Mouse (Mus musculus) testis, postnatal 14 days (tissue): ENCODE results near the gene Stk11ip.

ENCODE experiments used
- DNase-seq: peaks from one replicate; pipeline ENCODE4 v3.0.0; 2021; ENCODE audit warnings: low spot score

The Stk11ip gene

DNA sequence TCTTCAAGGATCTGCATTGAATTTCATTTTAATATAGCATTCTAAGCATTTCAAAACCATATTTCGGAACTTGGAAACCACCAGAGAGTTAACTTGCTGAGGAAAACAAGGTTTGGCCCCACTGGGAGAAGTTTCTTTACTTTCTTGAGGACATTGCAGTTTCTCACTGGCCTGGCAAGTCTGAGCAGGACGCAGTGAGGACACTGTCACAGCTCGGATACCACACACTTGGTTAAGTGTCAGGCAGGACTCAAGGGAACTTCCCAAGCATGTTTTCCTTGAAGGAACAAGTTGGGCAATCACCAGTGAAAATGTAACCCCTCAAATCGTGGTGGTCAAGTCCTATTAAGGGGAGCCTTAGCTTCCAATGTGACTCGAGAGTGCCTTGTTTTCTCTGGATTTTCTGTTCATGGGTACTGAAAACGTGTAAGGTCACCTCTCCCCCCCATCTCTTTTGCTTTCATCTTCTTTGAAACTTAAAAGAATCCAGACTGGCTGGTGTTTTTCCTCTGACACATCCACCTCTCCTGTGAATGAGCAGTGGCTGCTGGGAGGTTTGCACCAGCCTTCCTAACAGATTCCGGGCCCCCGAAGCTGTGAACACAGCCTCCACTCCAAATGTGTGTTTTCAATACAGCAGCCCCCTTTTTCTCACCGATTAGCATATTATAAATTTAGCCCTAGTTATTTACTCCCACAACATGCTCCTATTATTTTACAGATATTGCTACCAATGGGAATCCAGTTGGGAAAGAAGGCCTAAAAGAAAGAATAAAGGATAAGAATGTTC, 16.9 kb upstream of the Stk11ip start:
- DNase-seq: no peak

DNA sequence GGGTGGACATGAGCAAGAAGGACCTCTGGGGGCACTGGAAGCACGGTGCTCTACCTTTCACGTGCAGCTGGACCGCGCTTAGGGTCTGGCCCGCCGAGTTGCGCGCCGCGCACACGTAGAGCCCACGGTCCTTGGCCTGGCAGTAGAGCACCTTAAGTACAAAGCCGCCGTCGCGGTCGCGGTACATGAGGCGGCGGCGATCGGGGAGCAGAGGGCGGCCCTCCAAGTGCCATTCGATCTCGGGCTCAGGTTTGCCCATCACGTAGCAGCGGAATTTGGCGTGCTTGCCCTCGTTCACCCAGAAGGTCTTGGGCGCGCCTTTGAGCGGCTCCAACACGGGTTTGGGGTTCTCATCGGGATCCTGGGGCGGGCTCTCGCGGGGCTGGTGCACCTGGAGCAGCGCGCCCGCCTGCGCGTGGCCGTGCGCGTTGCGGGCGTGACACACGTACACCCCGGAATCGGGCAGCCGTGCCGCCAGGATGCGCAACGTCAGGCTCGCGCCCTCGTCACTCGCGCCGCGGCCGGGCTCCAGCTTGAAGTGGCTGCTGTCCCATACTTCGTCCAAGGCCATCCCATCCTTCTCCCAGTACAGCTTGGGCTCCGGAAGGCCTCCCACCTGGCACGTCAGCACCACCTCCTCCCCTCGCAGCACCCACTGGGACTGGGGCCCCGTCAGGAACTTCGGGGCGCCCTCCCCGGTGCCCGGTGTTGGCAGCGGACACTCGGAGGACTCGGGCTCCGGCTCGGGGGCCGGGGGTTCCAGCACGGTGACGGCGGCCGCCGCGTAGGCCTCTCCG, 16.0 kb upstream of the Stk11ip start:
- DNase-seq: peak; percentile 75

DNA sequence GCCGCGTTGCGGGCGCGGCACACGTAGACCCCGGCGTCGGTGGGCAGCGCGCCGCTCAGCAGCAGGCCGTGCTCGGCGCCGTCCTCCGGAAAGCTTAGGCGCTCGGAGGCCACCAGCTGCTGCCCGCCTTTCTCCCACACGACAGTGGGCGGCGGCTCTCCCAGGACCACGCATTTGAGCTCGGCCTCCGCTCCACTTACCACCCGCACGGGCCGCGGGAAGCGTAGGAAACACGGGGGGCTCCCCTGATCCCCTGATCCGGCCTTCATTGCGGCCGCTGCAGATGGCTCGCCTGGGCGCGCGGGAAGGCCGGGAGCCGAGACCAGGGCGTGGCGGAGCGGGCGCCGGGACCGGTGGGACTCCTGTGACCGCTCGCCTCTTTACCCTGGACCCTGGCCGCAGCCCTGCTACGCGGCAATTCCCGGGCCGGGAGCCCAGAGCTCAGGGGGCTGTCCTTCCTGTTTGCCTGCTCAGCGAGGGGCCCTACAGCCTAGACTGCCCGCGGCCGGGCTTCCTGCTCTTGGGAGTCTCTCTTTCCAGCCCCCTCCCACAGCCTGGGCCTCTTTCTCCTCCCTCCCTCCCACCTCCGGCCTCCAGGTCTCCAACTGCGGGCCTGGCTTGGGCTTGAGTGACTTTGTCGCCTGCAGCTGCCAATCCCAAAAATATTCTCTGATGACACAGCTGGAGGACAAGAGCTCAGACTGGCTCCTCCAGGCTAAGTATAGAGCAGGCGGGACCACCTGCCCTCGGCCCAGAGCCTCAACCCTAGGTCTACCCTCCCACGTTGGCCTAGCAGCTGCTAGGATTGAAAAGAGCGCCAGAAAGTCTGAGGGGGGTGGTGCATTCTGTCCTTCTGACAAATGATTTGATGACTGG, 15.1 kb upstream of the Stk11ip start, which contains the start of gene Obsl1:
Gene Obsl1, minus strand, starts transcription at position 497 of the 876 bp plus-strand sequence.
- peak; percentile 84 for DNase-seq

DNA sequence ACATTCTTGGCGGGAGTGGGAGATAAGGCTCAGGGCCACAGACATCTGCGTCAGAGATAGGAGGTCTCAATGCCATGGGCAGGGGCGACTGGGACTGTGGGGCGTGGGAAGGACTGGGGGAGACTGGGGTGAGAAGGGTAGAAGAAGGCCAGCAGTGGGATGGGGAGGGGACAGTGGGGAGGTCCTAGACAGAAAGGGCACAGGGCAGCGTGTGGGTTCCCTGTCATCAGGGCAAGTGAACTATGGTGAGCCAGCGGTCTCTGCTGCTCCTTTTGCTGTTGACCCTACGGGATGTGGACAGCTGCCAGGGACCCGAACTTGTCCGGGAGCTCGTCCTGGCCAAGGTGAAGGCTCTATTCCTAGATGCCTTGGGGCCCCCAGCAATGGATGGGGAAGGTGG, 14.3 kb upstream of the Stk11ip start, which contains the start of gene Inha:
Gene Inha, plus strand, starts transcription at position 72 of the 400 bp plus-strand sequence.
- DNase-seq: peak; percentile 88

DNA sequence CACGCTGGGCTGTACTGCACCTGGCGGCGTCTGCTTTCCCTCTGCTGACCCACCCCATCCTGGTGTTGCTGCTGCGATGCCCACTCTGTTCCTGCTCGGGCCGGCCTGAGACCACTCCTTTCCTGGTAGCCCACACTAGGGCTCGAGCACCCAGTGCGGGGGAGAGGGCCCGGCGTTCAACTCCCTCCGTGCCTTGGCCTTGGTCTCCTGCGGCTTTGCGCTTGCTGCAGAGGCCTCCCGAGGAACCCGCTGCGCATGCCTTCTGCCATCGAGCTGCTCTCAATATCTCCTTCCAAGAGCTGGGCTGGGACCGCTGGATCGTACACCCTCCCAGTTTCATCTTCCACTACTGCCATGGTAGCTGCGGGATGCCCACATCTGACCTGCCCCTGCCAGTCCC, 11.7 kb upstream of the Stk11ip start:
- peak; percentile 69 for DNase-seq

DNA sequence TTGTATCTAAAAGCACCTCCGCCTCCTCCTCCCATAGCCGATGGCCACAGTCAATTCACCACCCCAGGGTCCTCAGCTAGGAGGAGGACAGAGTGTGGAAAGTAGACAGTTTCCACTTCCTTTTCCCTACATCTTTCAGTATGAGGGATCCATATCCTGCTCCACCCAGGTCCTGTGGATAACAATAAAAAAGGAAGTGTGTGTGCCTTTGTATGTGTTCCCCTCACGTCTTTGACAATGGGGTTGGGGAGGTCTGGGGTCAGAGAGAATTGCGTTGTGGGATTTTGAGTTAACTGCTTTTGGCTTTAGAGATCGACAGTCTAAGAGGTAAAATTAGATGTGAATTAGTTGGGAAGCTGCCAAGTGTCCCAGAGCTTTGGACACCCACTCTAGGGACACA, 11.2 kb upstream of the Stk11ip start:
- DNase-seq: no peak

DNA sequence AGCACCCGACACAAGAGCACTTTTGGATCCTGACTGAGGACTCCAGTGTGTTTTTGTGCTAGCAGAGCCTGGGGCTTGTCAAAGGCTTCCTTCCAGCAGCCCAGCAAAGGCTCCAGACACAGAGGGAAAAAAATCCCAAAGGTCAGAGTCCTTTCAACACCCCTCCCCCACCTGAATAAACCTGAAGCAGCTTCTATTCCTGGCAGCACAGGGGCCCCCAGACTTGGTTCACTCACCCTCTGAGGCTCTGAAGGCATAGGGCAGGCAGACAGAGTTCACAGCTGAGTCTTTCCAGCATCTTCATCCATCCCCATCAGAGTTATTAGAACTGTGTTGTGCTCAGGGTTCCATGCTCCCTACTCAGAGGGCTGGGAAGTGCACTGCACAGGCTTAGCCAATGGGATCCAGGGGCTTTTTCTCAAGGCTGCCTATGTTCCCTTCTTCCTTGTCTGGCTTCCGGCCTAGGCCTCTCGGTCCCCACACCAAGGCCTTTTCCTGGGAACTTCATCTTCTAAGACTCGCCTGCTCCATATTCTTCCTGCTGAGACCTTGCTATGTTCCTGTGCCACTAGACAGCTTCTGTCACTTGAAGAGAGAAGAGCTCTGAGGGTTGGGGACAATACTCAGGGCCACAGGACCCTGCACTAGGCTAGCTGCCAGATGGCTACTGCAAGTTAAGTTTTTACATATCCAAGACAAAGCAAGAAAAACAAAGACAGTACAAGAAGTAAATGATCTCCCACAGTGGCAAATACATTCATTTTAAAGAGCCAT, 9.7 kb upstream of the Stk11ip start:
- no peak for DNase-seq

DNA sequence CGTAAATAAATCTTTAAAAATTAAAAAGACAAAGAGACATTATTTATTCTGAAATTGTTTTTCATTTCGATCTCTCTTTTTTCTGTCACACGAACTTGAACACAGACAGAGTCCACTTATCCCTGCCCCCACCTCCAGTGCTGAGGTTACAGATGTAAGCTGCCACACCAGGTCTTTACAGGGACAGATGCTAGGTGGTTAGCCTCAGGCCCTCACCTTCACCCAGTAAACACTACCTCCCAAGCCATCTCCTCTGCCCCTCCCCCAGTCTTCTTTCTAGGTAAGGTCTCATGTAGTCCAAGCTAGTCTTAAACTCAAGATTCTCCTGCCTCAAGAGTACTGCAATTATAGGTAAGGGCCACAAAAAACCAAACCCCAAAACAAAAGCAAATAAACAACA, 8.8 kb upstream of the Stk11ip start:
- no peak for DNase-seq

DNA sequence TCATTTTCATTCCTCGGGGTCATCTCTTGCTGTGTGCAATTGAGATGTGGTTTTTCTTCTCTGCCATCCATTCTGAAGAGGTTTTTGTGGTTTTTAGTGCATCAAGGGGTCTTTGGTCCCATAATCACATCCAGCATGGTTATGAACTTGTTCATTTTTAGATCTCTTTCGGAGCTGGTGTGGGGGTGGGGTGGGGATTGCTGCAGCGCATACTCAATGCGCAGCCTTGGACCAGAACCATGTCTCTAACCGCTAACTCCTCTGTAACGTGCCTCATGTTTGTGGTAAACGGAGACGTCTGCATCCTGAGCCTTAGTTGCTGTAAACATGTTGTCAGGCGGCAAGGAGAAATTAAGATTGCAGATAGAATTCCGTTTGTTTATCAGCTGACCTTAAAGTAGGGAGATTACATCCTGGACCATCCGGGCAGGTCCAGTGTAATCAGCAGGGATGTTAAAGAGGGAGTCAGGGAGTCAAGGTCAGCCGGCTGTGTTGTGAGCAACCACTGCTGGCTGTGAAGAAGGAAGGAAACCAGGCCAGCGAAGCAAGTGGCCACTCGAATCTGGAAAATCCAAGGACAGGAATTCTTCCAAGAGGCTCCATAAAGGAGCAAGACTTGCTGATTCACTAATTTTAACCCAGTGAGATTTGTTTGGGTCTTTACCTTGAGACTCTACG, 4.5 kb upstream of the Stk11ip start:
- DNase-seq: peak; percentile 72

DNA sequence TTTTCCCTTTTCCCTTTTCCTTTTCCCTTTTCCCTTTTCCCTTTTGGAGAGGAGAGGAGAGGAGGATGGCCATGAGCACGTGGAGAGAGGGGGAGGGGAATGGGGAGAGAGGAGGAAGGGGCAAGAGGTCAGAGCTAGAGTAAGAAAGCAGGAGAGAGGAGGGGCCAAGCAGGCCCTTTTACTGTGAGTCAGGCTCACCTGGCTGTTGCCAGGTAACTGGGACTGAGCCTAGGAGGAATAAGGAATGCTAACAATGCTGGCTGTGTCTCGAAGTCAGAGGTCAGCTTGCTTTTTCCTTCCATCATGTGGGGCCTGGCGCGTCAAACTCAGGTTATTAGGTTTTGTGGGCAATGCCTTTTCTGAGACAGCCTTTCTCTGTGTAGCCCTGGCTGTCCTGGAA, 3.3 kb upstream of the Stk11ip start:
- no peak for DNase-seq

DNA sequence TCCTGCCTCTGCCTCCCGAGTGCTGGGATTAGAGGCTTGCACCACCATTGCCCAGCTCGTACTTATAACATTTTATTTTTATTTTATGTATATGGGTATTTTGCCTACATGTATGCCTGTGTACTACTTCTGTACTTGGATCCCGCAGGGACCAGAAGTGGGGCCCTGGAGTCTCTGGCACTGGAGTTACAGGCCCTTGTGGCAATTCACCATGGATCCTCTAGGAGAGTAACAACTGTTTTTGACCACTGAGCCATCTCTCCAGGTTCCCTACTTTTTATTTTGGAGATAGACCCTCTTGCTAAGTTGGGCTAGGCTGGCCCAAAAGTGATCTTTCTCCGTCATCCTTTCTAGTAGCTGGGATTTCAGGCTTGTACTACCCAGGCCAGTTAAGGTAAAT, 2.9 kb upstream of the Stk11ip start:
- DNase-seq: no peak

DNA sequence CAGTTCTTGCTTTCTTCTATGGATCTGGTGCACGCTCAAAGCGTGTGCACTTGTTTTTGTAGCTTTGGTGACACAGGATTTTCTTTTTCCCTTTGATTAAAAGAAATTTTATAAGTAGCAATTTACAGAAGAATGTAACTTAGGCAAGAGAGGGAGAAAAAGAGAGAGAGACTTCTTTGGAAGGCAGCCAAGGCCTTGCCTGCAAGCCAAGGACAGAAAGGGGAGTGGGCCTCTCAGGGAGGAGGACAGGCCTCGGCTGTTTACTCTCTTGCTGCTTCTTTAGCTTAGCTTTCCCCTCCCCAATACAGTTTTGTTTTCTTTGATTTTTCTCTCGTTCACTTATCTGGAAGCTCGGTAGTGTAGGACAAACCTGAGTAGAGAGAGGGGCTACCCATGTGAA, 1.8 kb upstream of the Stk11ip start:
- DNase-seq: peak; percentile 61

DNA sequence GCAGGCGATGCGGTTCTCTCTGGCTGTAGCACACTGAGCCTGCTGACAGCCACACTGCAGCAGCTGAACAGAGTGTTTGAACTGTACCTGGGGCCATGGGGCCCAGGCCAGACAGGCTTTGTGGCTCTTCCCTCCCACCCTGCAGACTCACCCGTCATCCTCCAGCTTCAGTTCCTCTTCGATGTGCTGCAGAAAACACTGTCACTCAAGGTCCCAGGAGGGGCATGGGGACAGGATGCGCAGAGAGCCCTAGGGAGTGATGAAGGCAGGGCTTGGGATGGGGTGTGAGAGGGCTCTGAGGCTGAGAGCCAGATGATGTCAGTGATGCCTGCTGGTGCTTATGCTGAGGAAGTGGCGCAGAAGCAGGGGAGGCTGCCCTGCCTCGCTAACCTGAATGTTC, 3.4 kb downstream of the Stk11ip start:
- DNase-seq: no peak

DNA sequence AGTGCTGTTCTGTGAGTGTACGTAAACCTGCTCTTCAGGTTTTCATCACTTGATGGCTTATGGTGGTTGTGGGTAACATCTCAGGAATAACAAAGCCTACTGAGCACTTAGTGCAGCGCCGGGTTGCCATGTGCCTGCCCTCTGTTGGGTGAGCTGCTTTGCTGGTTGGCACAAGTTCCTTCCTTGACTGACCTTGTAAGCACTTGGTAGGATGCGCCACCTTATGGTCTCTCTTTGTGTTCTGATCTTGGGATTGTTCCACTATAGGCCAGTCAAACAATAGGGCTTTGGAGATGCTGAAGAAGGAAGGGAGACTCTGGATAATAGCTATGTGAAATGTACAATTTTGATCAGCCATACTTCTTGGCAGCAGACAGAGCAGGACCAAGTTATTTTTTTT, 9.2 kb downstream of the Stk11ip start:
- DNase-seq: no peak

DNA sequence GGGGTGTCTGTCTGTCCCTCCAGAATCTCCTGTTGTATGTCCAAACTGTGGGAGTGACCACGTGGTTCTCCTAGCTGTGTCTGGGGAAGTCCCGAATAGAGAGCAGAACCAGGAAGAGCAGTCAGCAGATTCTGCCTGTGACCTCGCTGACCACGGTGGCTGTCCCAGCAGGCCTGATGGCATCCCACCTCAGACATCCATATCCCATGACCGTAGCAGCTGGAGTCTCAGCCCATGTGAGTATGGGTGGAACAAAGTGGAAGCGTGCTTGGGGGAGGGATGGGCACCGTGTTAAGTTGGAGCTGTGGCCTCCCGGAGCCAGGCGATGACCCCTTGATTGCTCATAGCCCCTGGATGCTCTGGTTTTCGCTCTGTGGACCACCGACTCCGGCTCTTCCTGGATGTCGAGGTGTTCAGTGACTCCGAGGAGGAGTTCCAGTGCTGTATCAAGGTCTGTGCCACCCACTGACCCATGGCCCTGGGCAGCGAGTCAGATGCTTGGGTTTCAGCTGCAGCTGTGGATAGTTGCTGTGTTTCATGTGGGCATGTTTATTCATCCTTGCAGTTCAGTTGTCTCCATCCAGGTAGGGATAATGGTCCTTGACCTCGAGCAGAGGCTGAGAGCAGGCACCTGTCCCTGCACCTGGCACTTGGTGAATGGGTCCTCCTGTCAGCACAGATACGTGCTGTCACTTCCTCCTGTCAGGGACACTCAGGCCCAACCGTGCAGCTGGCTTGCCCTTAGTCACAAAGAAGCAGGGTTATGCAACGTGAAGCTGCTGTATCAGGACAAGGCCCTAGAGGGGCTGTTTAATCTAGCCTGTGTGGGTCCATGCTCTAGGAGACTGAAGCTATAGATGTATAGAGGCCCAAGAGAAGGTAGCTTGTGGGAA, 11.2 kb downstream of the Stk11ip start:
- DNase-seq: no peak

DNA sequence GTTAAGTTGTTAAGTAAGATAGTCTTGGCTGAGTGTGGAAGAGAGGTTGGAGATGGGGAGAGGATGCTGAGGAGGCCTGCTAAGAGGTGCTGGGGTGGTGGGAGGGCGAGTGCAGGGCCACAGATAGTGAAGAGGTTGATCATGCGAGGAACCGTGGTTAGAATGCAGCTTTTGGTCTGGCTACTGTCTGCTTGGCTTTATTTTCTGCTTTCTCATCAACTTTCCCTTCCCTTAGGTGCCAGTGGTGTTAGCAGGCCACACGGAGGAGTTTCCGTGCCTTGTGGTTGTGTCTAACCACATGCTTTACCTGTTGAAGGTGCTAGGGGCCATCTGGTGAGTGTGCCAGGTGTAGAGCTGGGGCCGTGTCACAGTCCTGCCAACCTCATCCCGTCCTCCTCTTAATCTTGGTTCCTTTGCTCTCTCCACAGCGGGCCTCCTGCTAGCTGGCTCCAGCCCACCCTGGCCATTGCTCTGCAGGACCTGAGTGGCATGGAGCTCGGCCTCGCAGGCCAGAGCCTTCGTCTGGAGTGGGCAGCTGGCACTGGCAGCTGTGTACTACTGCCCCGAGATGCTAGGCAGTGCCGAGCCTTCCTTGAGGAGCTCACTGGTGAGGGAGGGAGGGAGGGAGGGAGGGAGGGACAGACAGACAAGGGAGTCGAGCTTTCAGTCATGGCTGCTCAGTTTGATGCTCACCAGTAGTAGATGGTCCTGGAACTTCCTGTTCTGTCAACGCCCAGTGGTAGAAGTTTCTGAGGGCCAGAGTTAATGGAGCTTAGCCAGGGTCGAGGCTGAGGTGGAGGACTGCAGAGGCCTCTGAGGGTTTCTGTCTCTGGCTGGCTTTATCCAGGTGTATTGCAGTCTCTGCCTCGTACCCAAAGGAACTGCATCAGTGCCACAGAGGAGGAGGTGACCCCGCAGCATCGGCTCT, 12.3 kb downstream of the Stk11ip start:
- no peak for DNase-seq

DNA sequence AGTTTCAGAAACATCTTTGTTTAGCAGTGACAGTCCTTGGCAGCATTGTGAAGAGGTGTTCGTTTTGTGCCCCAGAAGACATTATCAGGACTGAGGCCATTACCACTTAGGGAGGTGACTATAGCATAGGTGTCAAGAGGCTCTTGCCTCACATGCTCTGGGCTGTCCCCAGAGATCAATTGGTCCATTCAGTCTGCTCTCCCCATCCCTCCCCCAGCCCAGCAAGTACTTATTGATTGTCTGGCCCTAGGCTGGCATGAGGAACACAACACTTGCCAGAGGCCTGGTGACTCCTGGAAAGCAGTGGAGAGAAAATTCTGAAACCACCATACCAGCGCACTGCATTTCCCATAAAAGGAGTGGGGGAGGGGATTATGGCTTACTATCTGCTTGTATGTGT, 16.3 kb downstream of the Stk11ip start:
- DNase-seq: no peak

DNA sequence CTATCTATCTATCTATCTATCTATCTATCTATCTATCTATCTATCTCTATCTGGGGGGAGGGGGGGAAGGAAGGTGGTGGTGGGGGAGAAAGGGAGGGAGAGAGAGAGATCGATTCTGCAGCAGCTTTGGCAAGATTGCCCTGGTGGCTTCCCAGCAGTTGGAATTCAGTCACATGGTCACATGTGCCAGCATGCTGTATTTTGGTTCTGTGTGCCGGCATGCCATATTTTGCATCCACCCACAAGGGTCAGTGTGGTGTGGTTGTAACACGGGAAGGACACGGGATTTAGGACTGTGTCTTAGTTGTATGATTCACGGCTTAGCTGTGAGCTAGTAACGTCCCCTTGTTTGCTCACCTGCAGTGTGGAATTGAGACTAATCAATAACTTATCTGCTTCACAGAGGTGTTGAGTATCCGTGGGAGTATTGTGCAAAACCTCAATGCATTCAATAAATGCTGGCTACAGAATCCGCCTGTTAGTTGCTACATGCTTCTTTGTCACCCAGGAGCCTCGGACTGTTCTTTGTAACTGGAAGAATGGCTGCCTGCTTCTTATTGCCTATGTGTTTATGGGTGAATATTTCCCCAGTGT, 17.4 kb downstream of the Stk11ip start:
- no peak for DNase-seq
